Mouse (Mus musculus): ENCODE results near the gene Rhobtb1. TPM values are rescaled to one million over a fixed set of nuclear protein-coding genes. Genes with fewer than 3 reads are reported as not detected.

The Rhobtb1 gene
- polyA plus RNA-seq, 1 experiment = 8.9 TPM

GRCm38 (mm10) chr10:69320667-69321518 is 169.7 kb downstream of the Rhobtb1 start:
- no peak overlapping the region for H3K4me3 ChIP-seq (ENCODE audit: insufficient read depth, low read length)
- TF ChIP-seq POLR2A (IDR thresholded peaks at IDR 0.05; ENCODE audit: low read depth, low read length) = no peak
- peak; percentile 92 for TF ChIP-seq CTCF (IDR thresholded peaks at IDR 0.05; ENCODE audit: borderline replicate concordance, insufficient read depth, low read length)
- no peaks in the 10 kb centered on the region for H3K4me1 ChIP-seq (ENCODE audit: control insufficient read depth, insufficient read depth, low read length)
- H3K27ac ChIP-seq (ENCODE audit: insufficient read depth, low read length) = no peak overlapping the region; the same call in 1 of the 2 replicates

GRCm38 (mm10) chr10:69321519-69322035 is 170.3 kb downstream of the Rhobtb1 start:
- Histone ChIP-seq H3K27ac (ENCODE audit: insufficient read depth, low read length) (no peak overlapping the region), H3K4me3 (ENCODE audit: insufficient read depth, low read length) (no peak overlapping the region), H3K4me1 (ENCODE audit: control insufficient read depth, insufficient read depth, low read length) (no peaks in the 10 kb centered on the region)
- no peak for TF ChIP-seq CTCF (IDR thresholded peaks at IDR 0.05; ENCODE audit: borderline replicate concordance, insufficient read depth, low read length)

GRCm38 (mm10) chr10:69323986-69324385 is 172.8 kb downstream of the Rhobtb1 start:
- no peak overlapping the region for H3K27ac ChIP-seq (ENCODE audit: insufficient read depth, low read length)
- H3K4me1 ChIP-seq (ENCODE audit: control insufficient read depth, insufficient read depth, low read length) = no peaks in the 10 kb centered on the region
- TF ChIP-seq POLR2A (IDR thresholded peaks at IDR 0.05; ENCODE audit: low read depth, low read length) (no peak), CTCF (IDR thresholded peaks at IDR 0.05; ENCODE audit: borderline replicate concordance, insufficient read depth, low read length) (no peak)
- no peak overlapping the region for H3K4me3 ChIP-seq (ENCODE audit: insufficient read depth, low read length)

- H3K4me1 ChIP-seq (ENCODE audit: control insufficient read depth, insufficient read depth, low read length) = no peaks in the 10 kb centered on the region
- TF ChIP-seq CTCF (IDR thresholded peaks at IDR 0.05; ENCODE audit: borderline replicate concordance, insufficient read depth, low read length) (no peak), POLR2A (IDR thresholded peaks at IDR 0.05; ENCODE audit: low read depth, low read length) (no peak)
- H3K4me3 ChIP-seq (ENCODE audit: insufficient read depth, low read length) = no peak overlapping the region
- no peak overlapping the region for H3K27ac ChIP-seq (ENCODE audit: insufficient read depth, low read length)
Observed at GRCm38 (mm10) chr10:69324816-69325215, 173.6 kb downstream of the Rhobtb1 start.

GRCm38 (mm10) chr10:69326433-69326832 is 175.2 kb downstream of the Rhobtb1 start:
- H3K27ac ChIP-seq (ENCODE audit: insufficient read depth, low read length) = no peak overlapping the region
- no peak overlapping the region for H3K4me3 ChIP-seq (ENCODE audit: insufficient read depth, low read length)
- no peak for TF ChIP-seq POLR2A (IDR thresholded peaks at IDR 0.05; ENCODE audit: low read depth, low read length)
- no peak for TF ChIP-seq CTCF (IDR thresholded peaks at IDR 0.05; ENCODE audit: borderline replicate concordance, insufficient read depth, low read length)
- H3K4me1 ChIP-seq (ENCODE audit: control insufficient read depth, insufficient read depth, low read length) = no peaks in the 10 kb centered on the region

GRCm38 (mm10) chr10:69327362-69327761 is 176.1 kb downstream of the Rhobtb1 start:
- TF ChIP-seq CTCF (IDR thresholded peaks at IDR 0.05; ENCODE audit: borderline replicate concordance, insufficient read depth, low read length) = no peak
- TF ChIP-seq POLR2A (IDR thresholded peaks at IDR 0.05; ENCODE audit: low read depth, low read length) = no peak
- Histone ChIP-seq H3K27ac (ENCODE audit: insufficient read depth, low read length) (no peak overlapping the region), H3K4me1 (ENCODE audit: control insufficient read depth, insufficient read depth, low read length) (no peaks in the 10 kb centered on the region), H3K4me3 (ENCODE audit: insufficient read depth, low read length) (no peak overlapping the region)

GRCm38 (mm10) chr10:69328029-69328655 is 176.9 kb downstream of the Rhobtb1 start:
- H3K4me3 ChIP-seq (ENCODE audit: insufficient read depth, low read length) = no peak overlapping the region
- no peak for TF ChIP-seq CTCF (IDR thresholded peaks at IDR 0.05; ENCODE audit: borderline replicate concordance, insufficient read depth, low read length)
- no peak for TF ChIP-seq POLR2A (IDR thresholded peaks at IDR 0.05; ENCODE audit: low read depth, low read length)
- H3K27ac ChIP-seq (ENCODE audit: insufficient read depth, low read length) = no peak overlapping the region
- no peaks in the 10 kb centered on the region for H3K4me1 ChIP-seq (ENCODE audit: control insufficient read depth, insufficient read depth, low read length)

GRCm38 (mm10) chr10:69328656-69329046 is 177.4 kb downstream of the Rhobtb1 start:
- Histone ChIP-seq H3K4me1 (ENCODE audit: control insufficient read depth, insufficient read depth, low read length) (no peaks in the 10 kb centered on the region), H3K27ac (ENCODE audit: insufficient read depth, low read length) (no peak overlapping the region), H3K4me3 (ENCODE audit: insufficient read depth, low read length) (no peak overlapping the region)
- no peak for TF ChIP-seq CTCF (IDR thresholded peaks at IDR 0.05; ENCODE audit: borderline replicate concordance, insufficient read depth, low read length)
- TF ChIP-seq POLR2A (IDR thresholded peaks at IDR 0.05; ENCODE audit: low read depth, low read length) = no peak

- H3K27ac ChIP-seq (ENCODE audit: insufficient read depth, low read length) = no peak overlapping the region
- H3K4me1 ChIP-seq (ENCODE audit: control insufficient read depth, insufficient read depth, low read length) = no peaks in the 10 kb centered on the region
- TF ChIP-seq POLR2A (IDR thresholded peaks at IDR 0.05; ENCODE audit: low read depth, low read length) (no peak), CTCF (IDR thresholded peaks at IDR 0.05; ENCODE audit: borderline replicate concordance, insufficient read depth, low read length) (no peak)
- no peak overlapping the region for H3K4me3 ChIP-seq (ENCODE audit: insufficient read depth, low read length)
Observed at GRCm38 (mm10) chr10:69331231-69331630, 180.0 kb downstream of the Rhobtb1 start.

- TF ChIP-seq CTCF (IDR thresholded peaks at IDR 0.05; ENCODE audit: borderline replicate concordance, insufficient read depth, low read length) = no peak
- TF ChIP-seq POLR2A (IDR thresholded peaks at IDR 0.05; ENCODE audit: low read depth, low read length) = no peak
- Histone ChIP-seq H3K4me1 (ENCODE audit: control insufficient read depth, insufficient read depth, low read length) (no peaks in the 10 kb centered on the region), H3K4me3 (ENCODE audit: insufficient read depth, low read length) (no peak overlapping the region), H3K27ac (ENCODE audit: insufficient read depth, low read length) (no peak overlapping the region)
Observed at GRCm38 (mm10) chr10:69333212-69333611, 182.0 kb downstream of the Rhobtb1 start.
